Mouse (Mus musculus) intestine, embryonic 15.5 days (tissue): ENCODE results near the gene Tmcc1. TPM values are rescaled to one million over a fixed set of nuclear protein-coding genes. Genes with fewer than 3 reads are reported as not detected.

Experiments
- ATAC-seq: fragments of 200-750 bp; cut with Nextera tagmentation; 2 replicates; pipeline ENCODE4 v1.8.0; 2017; ENCODE audit warnings: moderate TSS enrichment, moderate library complexity
- H3K27ac ChIP-seq: fragments of 300-500 bp; sonication (generic); 2 replicates; pipeline ENCODE4 v1.5.1; 2015; ENCODE audit warnings: mild to moderate bottlenecking, inconsistent platforms
- H3K27me3 ChIP-seq: fragments of 300-500 bp; sonication (generic); replicated peaks from 2 replicates; pipeline ENCODE4 v1.6.1; 2015; ENCODE audit warnings: inconsistent platforms
- H3K36me3 ChIP-seq: fragments of 300-500 bp; sonication (generic); 2 replicates; pipeline ENCODE4 v1.6.1; 2015; ENCODE audit warnings: inconsistent platforms
- H3K4me1 ChIP-seq: fragments of 300-500 bp; sonication (generic); replicated peaks from 2 replicates; pipeline ENCODE4 v1.6.1; 2015; ENCODE audit warnings: inconsistent platforms
- H3K4me2 ChIP-seq: fragments of 300-500 bp; sonication (generic); replicated peaks from 2 replicates; pipeline ENCODE4 v1.6.1; 2015; ENCODE audit warnings: mild to moderate bottlenecking, inconsistent platforms
- H3K4me3 ChIP-seq: fragments of 300-500 bp; sonication (generic); replicated peaks from 2 replicates; pipeline ENCODE4 v1.5.1; 2015; ENCODE audit warnings: inconsistent platforms
- H3K9ac ChIP-seq: fragments of 300-500 bp; sonication (generic); 2 replicates; pipeline ENCODE4 v1.6.1; 2015; ENCODE audit warnings: inconsistent platforms
- H3K9me3 ChIP-seq: fragments of 300-500 bp; sonication (generic); 2 replicates; pipeline ENCODE4 v1.6.1; 2016; ENCODE audit warnings: inconsistent platforms
- WGBS: fragments of 180-500 bp; shearing (Covaris S2); methylation state at CpG from one replicate; pipeline ENCODE4 v1.1.7; 2015; 5-methylcytosine and 5-hydroxymethylcytosine counted together
- polyA plus RNA-seq: library from polyadenylated mRNA; unstranded; fragments of >200 nt; fragmentation: Nextera tagmentation; extraction: Ambion mirVana; gene quantifications from 2 replicates; pipeline ENCODE4 v1.2.1, GENCODE M21; 2015

The Tmcc1 gene
- polyA plus RNA-seq, 1 experiment from 2014 or later: 10.0 TPM

- peaks cover 5% of the 10 kb centered on the region for H3K27me3 ChIP-seq
- H3K4me1 ChIP-seq: peaks cover 52% of the 10 kb centered on the region
- no peaks in the 10 kb centered on the region for H3K36me3 ChIP-seq
- peak overlapping the region; percentile 17; the same call in 1 of the 2 replicates for H3K9ac ChIP-seq
- H3K9me3 ChIP-seq: no peaks in the 10 kb centered on the region
- H3K27ac ChIP-seq: peak overlapping the region; percentile 44; the same call in 1 of the 2 replicates
- H3K4me3 ChIP-seq: no peak overlapping the region
- peak overlapping the region; percentile 37 for H3K4me2 ChIP-seq
- ATAC-seq: no peak
- WGBS: 53% methylated on average over 12 of the region's 12 CpGs
Measured at GRCm38 (mm10) chr6:115986472-115987095, 206.7 kb downstream of the Tmcc1 start.

- peak overlapping the region; percentile 34; the same call in 1 of the 2 replicates for H3K4me2 ChIP-seq
- 39% methylated on average over 9 of the region's 9 CpGs for WGBS
- no peak overlapping the region for H3K27ac ChIP-seq
- no peak for ATAC-seq
- H3K36me3 ChIP-seq: no peaks in the 10 kb centered on the region
- no peaks in the 10 kb centered on the region for H3K9me3 ChIP-seq
- no peaks in the 10 kb centered on the region for H3K27me3 ChIP-seq
- H3K9ac ChIP-seq: 0 out of 2 replicates have a peak overlapping the region, but pooled peaks have one; percentile 17
- peaks cover 45% of the 10 kb centered on the region for H3K4me1 ChIP-seq
- no peak overlapping the region for H3K4me3 ChIP-seq
Measured at GRCm38 (mm10) chr6:115985622-115986021, 207.7 kb downstream of the Tmcc1 start.

GRCm38 (mm10) chr6:115984580-115984979 is 208.7 kb downstream of the Tmcc1 start:
- no peak for ATAC-seq
- H3K9ac ChIP-seq: no peak overlapping the region
- H3K4me2 ChIP-seq: no peak overlapping the region
- no peak overlapping the region for H3K4me3 ChIP-seq
- no peaks in the 10 kb centered on the region for H3K27me3 ChIP-seq
- no peak overlapping the region for H3K27ac ChIP-seq
- peaks cover 50% of the 10 kb centered on the region for H3K4me1 ChIP-seq
- H3K9me3 ChIP-seq: no peaks in the 10 kb centered on the region
- H3K36me3 ChIP-seq: no peaks in the 10 kb centered on the region
- 62% methylated on average over 7 of the region's 7 CpGs for WGBS

- WGBS: 47% methylated on average over 12 of the region's 12 CpGs
- Histone ChIP-seq H3K4me1 (peaks cover 53% of the 10 kb centered on the region), H3K4me2 (peak overlapping the region; percentile 24; the same call in 1 of the 2 replicates), H3K4me3 (no peak overlapping the region), H3K27ac (peak overlapping the region; percentile 71), H3K9ac (no peak overlapping the region), H3K9me3 (no peaks in the 10 kb centered on the region), H3K27me3 (no peaks in the 10 kb centered on the region), H3K36me3 (no peaks in the 10 kb centered on the region)
- ATAC-seq: no peak
Measured at GRCm38 (mm10) chr6:115983306-115984038, 209.8 kb downstream of the Tmcc1 start.

- no peak for ATAC-seq
- H3K27ac ChIP-seq: peak overlapping the region; percentile 71
- no peak overlapping the region for H3K4me3 ChIP-seq
- WGBS: 47% methylated on average over 7 of the region's 7 CpGs
- no peak overlapping the region for H3K9ac ChIP-seq
- 0 out of 2 replicates have a peak overlapping the region, but pooled peaks have one; percentile 24 for H3K4me2 ChIP-seq
- peaks cover 52% of the 10 kb centered on the region for H3K4me1 ChIP-seq
- H3K9me3 ChIP-seq: no peaks in the 10 kb centered on the region
- H3K36me3 ChIP-seq: no peaks in the 10 kb centered on the region
- H3K27me3 ChIP-seq: no peaks in the 10 kb centered on the region
Measured at GRCm38 (mm10) chr6:115982889-115983288, 210.4 kb downstream of the Tmcc1 start.

- 0 out of 2 replicates have a peak, but pooled peaks cover 5% of the 10 kb centered on the region for H3K36me3 ChIP-seq
- no peaks in the 10 kb centered on the region for H3K9me3 ChIP-seq
- H3K4me1 ChIP-seq: peaks cover 14% of the 10 kb centered on the region; the same call in 1 of the 2 replicates
- 67% methylated on average over 8 of the region's 8 CpGs for WGBS
- no peaks in the 10 kb centered on the region for H3K27me3 ChIP-seq
- H3K9ac ChIP-seq: no peak overlapping the region
- ATAC-seq: no peak
- H3K27ac ChIP-seq: no peak overlapping the region
- no peak overlapping the region for H3K4me2 ChIP-seq
- no peak overlapping the region for H3K4me3 ChIP-seq
Measured at GRCm38 (mm10) chr6:115978596-115978995, 214.7 kb downstream of the Tmcc1 start.

GRCm38 (mm10) chr6:115977810-115978209 is 215.5 kb downstream of the Tmcc1 start:
- Histone ChIP-seq H3K4me1 (peaks cover 16% of the 10 kb centered on the region), H3K4me2 (no peak overlapping the region), H3K9me3 (no peaks in the 10 kb centered on the region), H3K27me3 (no peaks in the 10 kb centered on the region), H3K27ac (no peak overlapping the region), H3K36me3 (0 out of 2 replicates have a peak, but pooled peaks cover 5% of the 10 kb centered on the region), H3K9ac (no peak overlapping the region), H3K4me3 (no peak overlapping the region)
- WGBS: 82% methylated on average over 15 of the region's 15 CpGs
- no peak for ATAC-seq

GRCm38 (mm10) chr6:115975606-115976005 is 217.7 kb downstream of the Tmcc1 start:
- WGBS: 83% methylated on average over 8 of the region's 8 CpGs
- Histone ChIP-seq H3K27ac (no peak overlapping the region), H3K9me3 (no peaks in the 10 kb centered on the region), H3K4me3 (no peak overlapping the region), H3K9ac (no peak overlapping the region), H3K4me1 (peaks cover 32% of the 10 kb centered on the region), H3K36me3 (0 out of 2 replicates have a peak, but pooled peaks cover 5% of the 10 kb centered on the region), H3K4me2 (no peak overlapping the region), H3K27me3 (no peaks in the 10 kb centered on the region)
- no peak for ATAC-seq

- no peak overlapping the region for H3K4me2 ChIP-seq
- H3K4me1 ChIP-seq: peaks cover 28% of the 10 kb centered on the region
- 0 out of 2 replicates have a peak, but pooled peaks cover 5% of the 10 kb centered on the region for H3K36me3 ChIP-seq
- H3K27me3 ChIP-seq: no peaks in the 10 kb centered on the region
- no peak for ATAC-seq
- H3K27ac ChIP-seq: peak overlapping the region; percentile 40
- H3K9ac ChIP-seq: no peak overlapping the region
- no peaks in the 10 kb centered on the region for H3K9me3 ChIP-seq
- no peak overlapping the region for H3K4me3 ChIP-seq
- 78% methylated on average over 16 of the region's 16 CpGs for WGBS
Measured at GRCm38 (mm10) chr6:115973881-115974662, 219.2 kb downstream of the Tmcc1 start.

- Histone ChIP-seq H3K27me3 (no peaks in the 10 kb centered on the region), H3K9me3 (no peaks in the 10 kb centered on the region), H3K4me1 (peaks cover 25% of the 10 kb centered on the region), H3K9ac (no peak overlapping the region), H3K4me3 (no peak overlapping the region), H3K36me3 (0 out of 2 replicates have a peak, but pooled peaks cover 5% of the 10 kb centered on the region), H3K27ac (no peak overlapping the region), H3K4me2 (no peak overlapping the region)
- WGBS: 89% methylated on average over 15 of the region's 15 CpGs
- ATAC-seq: no peak
Measured at GRCm38 (mm10) chr6:115973139-115973875, 220.0 kb downstream of the Tmcc1 start.

- Histone ChIP-seq H3K9ac (no peak overlapping the region), H3K4me2 (no peak overlapping the region), H3K9me3 (no peaks in the 10 kb centered on the region), H3K4me3 (no peak overlapping the region), H3K4me1 (peaks cover 25% of the 10 kb centered on the region), H3K27me3 (no peaks in the 10 kb centered on the region), H3K36me3 (peaks cover 12% of the 10 kb centered on the region; the same call in 1 of the 2 replicates), H3K27ac (no peak overlapping the region)
- no peak for ATAC-seq
- WGBS: 77% methylated on average over 7 of the region's 7 CpGs
Measured at GRCm38 (mm10) chr6:115972083-115972764, 221.1 kb downstream of the Tmcc1 start.
